Mouse (Mus musculus): Measurements from ENCODE around the gene Bloc1s3. TPM values are rescaled to one million over a fixed set of nuclear protein-coding genes. Genes with fewer than 3 reads are reported as not detected.

Gene Bloc1s3
- polyA plus RNA-seq, 1 experiment from 2014 or later = 2.9 TPM

DNA sequence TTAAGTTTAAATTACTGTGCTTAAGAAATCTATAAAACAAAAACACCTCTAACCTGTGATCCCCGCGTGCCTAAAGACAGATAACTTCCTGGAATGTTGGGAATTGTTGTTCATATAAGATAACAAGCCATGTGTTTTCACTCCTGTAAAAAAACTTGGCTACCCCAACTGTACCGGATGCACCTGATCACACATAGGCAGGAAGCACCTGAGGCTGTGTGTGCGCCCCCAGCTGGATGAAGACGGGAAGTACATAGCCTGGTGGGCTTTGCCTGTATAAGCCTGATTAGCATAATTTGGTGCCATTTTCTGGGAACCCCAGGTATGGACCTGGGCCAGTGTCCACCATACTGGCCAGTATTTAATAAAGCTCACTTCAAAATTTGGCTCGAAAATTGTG is 35.4 kb upstream of the Bloc1s3 start:
- H3K4me2 ChIP-seq (ENCODE audit: low read depth, low read length, severe bottlenecking) = no peak overlapping the region
- no peak overlapping the region for H3K27ac ChIP-seq (ENCODE audit: low read depth, low read length)
- DNase-seq (ENCODE audit: low spot score) = no peak
- H3K4me3 ChIP-seq (ENCODE audit: low read depth, low read length) = no peak overlapping the region
- peaks cover 8% of the 10 kb centered on the region; the same call in 1 of the 2 replicates for H3K4me1 ChIP-seq (replicated peaks; ENCODE audit: control insufficient read depth, insufficient read depth, low read length)
- H3K9me3 ChIP-seq (ENCODE audit: control insufficient read depth, low read length) = no peaks in the 10 kb centered on the region
- H3K9ac ChIP-seq (ENCODE audit: low read length) = no peak overlapping the region
- 59% methylated on average over 6 of the region's 6 CpGs for WGBS
- no peaks in the 10 kb centered on the region for H3K27me3 ChIP-seq (ENCODE audit: control insufficient read depth, insufficient read depth, low read length)
- no peaks in the 10 kb centered on the region for H3K36me3 ChIP-seq (ENCODE audit: control insufficient read depth, insufficient read depth, low read length)
- ATAC-seq (replicated peaks; ENCODE audit: low FRiP score) = no peak

DNA sequence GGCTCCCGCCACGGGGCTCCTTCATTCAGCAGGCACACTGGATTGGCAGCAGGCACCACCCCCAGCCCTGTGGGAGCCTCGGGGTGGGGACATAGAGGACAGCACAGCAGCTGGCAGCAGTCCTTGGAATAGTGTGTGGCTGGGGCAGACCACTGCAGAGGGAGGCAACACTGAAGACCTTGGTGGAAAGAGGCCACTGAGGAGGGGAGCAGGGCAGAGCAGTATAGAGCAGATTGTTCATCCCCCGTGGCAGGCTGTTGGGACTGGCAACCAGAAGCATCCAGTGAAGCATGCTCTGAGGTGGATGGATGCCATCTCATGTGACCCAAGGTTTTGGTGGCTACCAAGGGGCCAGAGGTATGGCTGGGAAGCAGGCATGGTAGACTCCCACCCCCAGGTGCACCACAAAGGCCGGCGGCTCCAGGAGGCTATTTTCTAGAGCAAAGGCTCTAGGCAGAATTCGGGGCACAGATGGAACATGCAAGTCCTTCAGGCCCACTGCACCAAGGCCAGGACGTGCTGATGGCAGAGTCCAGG is 34.1 kb upstream of the Bloc1s3 start:
- no peak overlapping the region for H3K4me2 ChIP-seq (ENCODE audit: low read depth, low read length, severe bottlenecking)

DNA sequence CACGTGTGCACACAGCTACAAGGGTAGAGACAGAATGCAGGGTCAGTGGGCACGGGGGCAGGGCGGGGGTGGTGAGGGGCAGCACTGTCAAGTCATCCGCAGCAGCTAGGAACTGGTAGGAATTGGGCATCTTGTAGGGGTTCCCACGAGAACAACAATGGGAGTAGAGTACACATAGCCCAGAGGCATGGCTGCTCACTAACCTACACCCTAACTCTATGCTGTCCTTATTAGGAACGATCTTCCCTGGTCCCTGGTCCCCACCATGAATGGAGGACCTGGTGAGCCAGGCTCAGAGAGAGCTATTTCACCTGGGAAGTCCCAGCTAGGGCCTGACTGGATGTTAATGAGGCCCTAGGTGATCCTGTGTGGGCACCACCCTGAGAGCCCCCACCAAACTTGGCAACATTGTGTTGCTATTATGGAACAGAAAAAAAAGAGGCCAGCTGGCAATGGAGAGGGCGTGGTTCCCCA is 33.6 kb upstream of the Bloc1s3 start:
- no peak; the same call in 1 of the 2 replicates for ATAC-seq (replicated peaks; ENCODE audit: low FRiP score)

More for the DNA sequence above, 34.1 kb upstream of the Bloc1s3 start:
- Histone ChIP-seq H3K27me3 (ENCODE audit: control insufficient read depth, insufficient read depth, low read length) (no peaks in the 10 kb centered on the region), H3K9me3 (ENCODE audit: control insufficient read depth, low read length) (no peaks in the 10 kb centered on the region), H3K27ac (ENCODE audit: low read depth, low read length) (no peak overlapping the region), H3K9ac (ENCODE audit: low read length) (no peak overlapping the region), H3K4me1 (replicated peaks; ENCODE audit: control insufficient read depth, insufficient read depth, low read length) (peaks cover 8% of the 10 kb centered on the region; the same call in 1 of the 2 replicates), H3K4me3 (ENCODE audit: low read depth, low read length) (no peak overlapping the region), H3K36me3 (ENCODE audit: control insufficient read depth, insufficient read depth, low read length) (no peaks in the 10 kb centered on the region)
- ATAC-seq (replicated peaks; ENCODE audit: low FRiP score) (peak; percentile 75), DNase-seq (ENCODE audit: low spot score) (no peak)
- WGBS = 64% methylated on average over 8 of the region's 8 CpGs

DNA sequence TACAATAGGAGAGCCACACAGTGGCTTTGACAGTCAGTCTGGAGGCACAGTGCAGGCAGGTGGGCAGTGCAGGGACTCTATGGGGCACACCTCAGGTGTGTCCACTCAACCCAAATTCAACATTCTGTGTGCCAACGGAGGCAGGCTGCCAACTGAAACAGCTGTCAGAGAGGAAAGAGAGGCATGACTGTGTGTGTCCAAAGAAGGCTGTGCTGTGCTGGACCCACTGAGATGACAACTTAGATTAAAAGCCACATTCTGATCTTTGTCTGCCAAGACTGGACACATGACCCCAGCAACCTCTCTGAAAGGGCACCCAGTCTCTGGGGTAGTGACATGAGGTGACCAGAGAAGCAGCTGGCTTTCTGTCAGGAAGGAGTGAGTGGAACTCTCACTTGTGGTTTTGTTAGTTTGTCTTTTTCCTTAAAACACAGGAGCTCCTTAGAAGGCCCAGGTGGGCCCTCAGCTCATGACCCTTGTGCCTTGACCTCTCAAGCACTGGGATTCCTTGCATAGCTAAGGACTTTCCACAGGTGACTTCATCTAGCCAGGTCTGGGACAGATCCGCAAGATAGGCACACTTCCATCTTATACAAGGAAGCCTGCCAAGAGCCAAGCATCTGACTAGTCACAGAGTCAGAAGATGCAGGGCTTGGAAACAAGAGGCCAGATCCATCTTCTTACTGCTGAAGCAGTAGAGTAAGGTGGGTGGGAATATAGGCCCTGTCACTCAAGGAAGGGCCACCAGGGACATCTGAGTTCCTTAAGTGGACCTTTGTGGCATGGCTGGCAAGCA is 32.8 kb upstream of the Bloc1s3 start:
- Histone ChIP-seq H3K9me3 (ENCODE audit: control insufficient read depth, low read length) (no peaks in the 10 kb centered on the region), H3K36me3 (ENCODE audit: control insufficient read depth, insufficient read depth, low read length) (no peaks in the 10 kb centered on the region), H3K4me3 (ENCODE audit: low read depth, low read length) (no peak overlapping the region), H3K4me2 (ENCODE audit: low read depth, low read length, severe bottlenecking) (no peak overlapping the region), H3K9ac (ENCODE audit: low read length) (no peak overlapping the region), H3K27me3 (ENCODE audit: control insufficient read depth, insufficient read depth, low read length) (no peaks in the 10 kb centered on the region), H3K4me1 (replicated peaks; ENCODE audit: control insufficient read depth, insufficient read depth, low read length) (peaks cover 8% of the 10 kb centered on the region; the same call in 1 of the 2 replicates), H3K27ac (ENCODE audit: low read depth, low read length) (no peak overlapping the region)
- ATAC-seq (replicated peaks; ENCODE audit: low FRiP score) (no peak), DNase-seq (ENCODE audit: low spot score) (no peak)
- WGBS = 94% methylated on average over 2 of the region's 2 CpGs

More for the DNA sequence above, 33.6 kb upstream of the Bloc1s3 start:
- Histone ChIP-seq H3K4me1 (replicated peaks; ENCODE audit: control insufficient read depth, insufficient read depth, low read length) (peaks cover 8% of the 10 kb centered on the region; the same call in 1 of the 2 replicates), H3K4me2 (ENCODE audit: low read depth, low read length, severe bottlenecking) (no peak overlapping the region), H3K9ac (ENCODE audit: low read length) (no peak overlapping the region), H3K36me3 (ENCODE audit: control insufficient read depth, insufficient read depth, low read length) (no peaks in the 10 kb centered on the region), H3K9me3 (ENCODE audit: control insufficient read depth, low read length) (no peaks in the 10 kb centered on the region), H3K4me3 (ENCODE audit: low read depth, low read length) (no peak overlapping the region), H3K27ac (ENCODE audit: low read depth, low read length) (no peak overlapping the region), H3K27me3 (ENCODE audit: control insufficient read depth, insufficient read depth, low read length) (no peaks in the 10 kb centered on the region)
- 80% methylated on average over 7 of the region's 7 CpGs for WGBS
- no peak for DNase-seq (ENCODE audit: low spot score)

DNA sequence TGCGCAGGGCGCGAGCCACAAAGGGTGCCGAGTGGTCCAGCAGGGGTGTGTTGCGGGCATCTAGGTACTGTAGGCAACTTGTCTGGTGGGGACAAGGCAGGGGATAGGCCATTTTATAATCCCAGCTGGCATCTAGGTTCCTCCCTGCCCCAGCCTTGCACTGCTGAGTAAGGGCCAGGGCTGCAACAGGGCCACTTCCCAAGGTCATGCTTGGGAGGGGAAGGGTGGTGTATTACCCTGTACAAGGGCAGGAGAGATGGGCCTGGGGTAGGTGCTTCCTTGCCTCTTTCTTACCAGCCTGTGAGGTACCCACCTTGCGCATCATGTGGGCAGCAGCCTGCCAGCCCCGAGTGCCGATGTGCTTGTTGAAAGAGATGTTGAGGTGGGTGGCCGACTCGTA is 26.5 kb upstream of the Bloc1s3 start:
- Histone ChIP-seq H3K4me2 (ENCODE audit: low read depth, low read length, severe bottlenecking) (no peak overlapping the region), H3K4me3 (ENCODE audit: low read depth, low read length) (no peak overlapping the region), H3K9ac (ENCODE audit: low read length) (no peak overlapping the region), H3K9me3 (ENCODE audit: control insufficient read depth, low read length) (no peaks in the 10 kb centered on the region), H3K27me3 (ENCODE audit: control insufficient read depth, insufficient read depth, low read length) (no peaks in the 10 kb centered on the region), H3K4me1 (replicated peaks; ENCODE audit: control insufficient read depth, insufficient read depth, low read length) (no peaks in the 10 kb centered on the region), H3K27ac (ENCODE audit: low read depth, low read length) (no peak overlapping the region), H3K36me3 (ENCODE audit: control insufficient read depth, insufficient read depth, low read length) (peaks cover 8% of the 10 kb centered on the region; the same call in 1 of the 2 replicates)
- 97% methylated on average over 10 of the region's 10 CpGs for WGBS
- DNase-seq (ENCODE audit: low spot score) (no peak), ATAC-seq (replicated peaks; ENCODE audit: low FRiP score) (no peak)

DNA sequence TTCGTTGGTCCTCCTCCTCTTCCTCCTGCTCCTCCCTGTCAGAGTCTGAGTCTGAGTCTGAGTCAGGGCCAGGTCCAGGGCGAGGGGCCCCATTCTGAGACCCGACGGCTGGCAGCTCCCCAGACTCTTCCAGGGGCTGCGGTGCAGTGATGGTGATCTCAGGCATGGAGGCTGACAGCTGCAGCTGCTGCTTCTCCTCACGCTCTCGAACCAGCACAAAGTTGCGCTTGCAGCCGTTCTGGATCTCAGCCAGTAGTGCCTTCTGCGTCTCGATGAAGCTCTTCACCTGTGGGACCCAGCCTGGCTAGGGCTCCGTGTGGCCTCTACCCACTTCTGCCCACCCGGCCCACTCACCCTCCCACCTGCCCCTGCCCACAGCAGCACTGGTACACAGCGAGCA is 24.1 kb upstream of the Bloc1s3 start:
- Histone ChIP-seq H3K4me1 (replicated peaks; ENCODE audit: control insufficient read depth, insufficient read depth, low read length) (no peaks in the 10 kb centered on the region), H3K4me3 (ENCODE audit: low read depth, low read length) (no peak overlapping the region), H3K9ac (ENCODE audit: low read length) (no peak overlapping the region), H3K27ac (ENCODE audit: low read depth, low read length) (no peak overlapping the region), H3K9me3 (ENCODE audit: control insufficient read depth, low read length) (no peaks in the 10 kb centered on the region), H3K4me2 (ENCODE audit: low read depth, low read length, severe bottlenecking) (no peak overlapping the region), H3K27me3 (ENCODE audit: control insufficient read depth, insufficient read depth, low read length) (no peaks in the 10 kb centered on the region), H3K36me3 (ENCODE audit: control insufficient read depth, insufficient read depth, low read length) (peaks cover 8% of the 10 kb centered on the region; the same call in 1 of the 2 replicates)
- WGBS = 92% methylated on average over 14 of the region's 14 CpGs
- ATAC-seq (replicated peaks; ENCODE audit: low FRiP score) (no peak), DNase-seq (ENCODE audit: low spot score) (no peak)

DNA sequence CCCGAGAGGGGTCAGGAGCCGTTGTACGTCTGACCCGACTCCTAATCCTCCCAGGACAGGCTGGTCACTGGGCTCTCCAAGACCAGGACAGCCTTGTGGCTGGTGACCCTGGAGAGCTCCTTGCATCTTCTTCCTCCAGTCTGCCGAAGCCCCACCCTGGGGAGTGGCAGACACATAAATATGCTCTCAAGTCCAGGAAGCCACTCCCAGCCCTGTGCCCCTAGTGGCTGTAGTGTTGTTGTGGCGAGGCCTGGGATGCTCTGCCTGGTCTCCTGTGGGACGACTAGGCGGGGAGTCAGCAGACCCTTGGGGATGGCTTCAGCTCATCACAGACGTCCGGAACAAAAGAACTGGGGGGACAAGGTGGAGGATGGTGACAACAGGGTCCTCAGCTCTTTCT is 22.9 kb upstream of the Bloc1s3 start:
- DNase-seq (ENCODE audit: low spot score) (no peak), ATAC-seq (replicated peaks; ENCODE audit: low FRiP score) (no peak)
- Histone ChIP-seq H3K4me1 (replicated peaks; ENCODE audit: control insufficient read depth, insufficient read depth, low read length) (no peaks in the 10 kb centered on the region), H3K9ac (ENCODE audit: low read length) (no peak overlapping the region), H3K9me3 (ENCODE audit: control insufficient read depth, low read length) (no peaks in the 10 kb centered on the region), H3K27ac (ENCODE audit: low read depth, low read length) (no peak overlapping the region), H3K4me3 (ENCODE audit: low read depth, low read length) (no peak overlapping the region), H3K36me3 (ENCODE audit: control insufficient read depth, insufficient read depth, low read length) (peaks cover 8% of the 10 kb centered on the region; the same call in 1 of the 2 replicates), H3K27me3 (ENCODE audit: control insufficient read depth, insufficient read depth, low read length) (no peaks in the 10 kb centered on the region), H3K4me2 (ENCODE audit: low read depth, low read length, severe bottlenecking) (no peak overlapping the region)
- WGBS = 79% methylated on average over 10 of the region's 10 CpGs

DNA sequence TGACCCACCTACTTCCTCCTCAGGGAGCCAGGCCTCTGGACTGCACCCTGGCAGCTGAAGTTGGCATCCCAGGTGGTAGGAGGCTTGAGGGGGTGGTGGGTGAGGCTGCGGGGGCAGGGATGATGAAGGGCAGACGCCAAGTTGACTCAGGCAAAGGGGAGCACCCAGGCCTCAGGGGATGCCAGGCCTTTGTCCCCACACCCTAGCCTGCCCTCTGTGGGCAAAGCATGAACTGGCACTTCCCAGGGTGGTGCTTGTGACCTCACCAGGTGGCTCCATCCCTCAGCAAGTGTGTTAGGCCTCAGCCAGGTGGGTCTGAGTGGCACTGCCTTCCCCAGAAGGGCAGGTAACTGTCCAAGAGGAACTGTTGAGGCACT is 16.9 kb upstream of the Bloc1s3 start:
- Histone ChIP-seq H3K9ac (ENCODE audit: low read length) (no peak overlapping the region), H3K4me3 (ENCODE audit: low read depth, low read length) (no peak overlapping the region), H3K27me3 (ENCODE audit: control insufficient read depth, insufficient read depth, low read length) (peaks cover 55% of the 10 kb centered on the region), H3K9me3 (ENCODE audit: control insufficient read depth, low read length) (no peaks in the 10 kb centered on the region), H3K4me1 (replicated peaks; ENCODE audit: control insufficient read depth, insufficient read depth, low read length) (peaks cover 10% of the 10 kb centered on the region), H3K27ac (ENCODE audit: low read depth, low read length) (no peak overlapping the region), H3K36me3 (ENCODE audit: control insufficient read depth, insufficient read depth, low read length) (no peaks in the 10 kb centered on the region; the same call in 1 of the 2 replicates), H3K4me2 (ENCODE audit: low read depth, low read length, severe bottlenecking) (no peak overlapping the region)
- ATAC-seq (replicated peaks; ENCODE audit: low FRiP score) (no peak), DNase-seq (ENCODE audit: low spot score) (no peak)
- 53% methylated on average over 2 of the region's 2 CpGs for WGBS
